Mouse (Mus musculus): ENCODE measurements around the gene Mark3.

Mark3 gene

GRCm38 (mm10) chr12:111675797-111676580 is 101.7 kb downstream of the Mark3 start:
- no peak for DNase-seq (ENCODE audit: low spot score)

GRCm38 (mm10) chr12:111677421-111677820 is 103.1 kb downstream of the Mark3 start:
- no peak for DNase-seq (ENCODE audit: low spot score)

- peak; percentile 85 for DNase-seq (ENCODE audit: low spot score)
These were observed 103.8 kb downstream of the Mark3 start, which contains the start of gene Trmt61a for GRCm38 (mm10) chr12:111677882-111678669. Gene Trmt61a, plus strand, starts transcription at chr12:111678105.

- DNase-seq (ENCODE audit: low spot score) = no peak
These were observed 104.3 kb downstream of the Mark3 start for GRCm38 (mm10) chr12:111678670-111678933.

GRCm38 (mm10) chr12:111678997-111679396 is 104.7 kb downstream of the Mark3 start:
- DNase-seq (ENCODE audit: low spot score) = no peak

GRCm38 (mm10) chr12:111680661-111681060 is 106.3 kb downstream of the Mark3 start:
- DNase-seq (ENCODE audit: low spot score) = no peak

- no peak for DNase-seq (ENCODE audit: low spot score)
These were observed 107.0 kb downstream of the Mark3 start for GRCm38 (mm10) chr12:111681305-111681704.

- no peak for DNase-seq (ENCODE audit: low spot score)
These were observed 107.7 kb downstream of the Mark3 start for GRCm38 (mm10) chr12:111682003-111682402.

- DNase-seq (ENCODE audit: low spot score) = no peak
These were observed 108.5 kb downstream of the Mark3 start for GRCm38 (mm10) chr12:111682806-111683205.

GRCm38 (mm10) chr12:111686390-111686789 is 112.1 kb downstream of the Mark3 start:
- no peak for DNase-seq (ENCODE audit: low spot score)

GRCm38 (mm10) chr12:111687350-111688068 is 113.2 kb downstream of the Mark3 start:
- DNase-seq (ENCODE audit: low spot score) = no peak

- no peak for DNase-seq (ENCODE audit: low spot score)
These were observed 113.7 kb downstream of the Mark3 start for GRCm38 (mm10) chr12:111688069-111688428.

GRCm38 (mm10) chr12:111689426-111689825 is 115.1 kb downstream of the Mark3 start:
- no peak for DNase-seq (ENCODE audit: low spot score)

GRCm38 (mm10) chr12:111691346-111691872 is 117.1 kb downstream of the Mark3 start:
- peak; percentile 88 for DNase-seq (ENCODE audit: low spot score)

- no peak for DNase-seq (ENCODE audit: low spot score)
These were observed 118.6 kb downstream of the Mark3 start for GRCm38 (mm10) chr12:111692899-111693298.

- no peak for DNase-seq (ENCODE audit: low spot score)
These were observed 119.3 kb downstream of the Mark3 start for GRCm38 (mm10) chr12:111693341-111694270.

GRCm38 (mm10) chr12:111694271-111694781 is 120.0 kb downstream of the Mark3 start:
- no peak for DNase-seq (ENCODE audit: low spot score)

GRCm38 (mm10) chr12:111694880-111695804 is 120.8 kb downstream of the Mark3 start:
- no peak for DNase-seq (ENCODE audit: low spot score)

- peak; percentile 72 for DNase-seq (ENCODE audit: low spot score)
These were observed 121.9 kb downstream of the Mark3 start for GRCm38 (mm10) chr12:111696239-111696638.

- no peak for DNase-seq (ENCODE audit: low spot score)
These were observed 123.4 kb downstream of the Mark3 start for GRCm38 (mm10) chr12:111697708-111698107.

All from T-cell, adult 2 months (primary cell).